Mouse (Mus musculus) midbrain, postnatal 0 days (tissue): ENCODE results near the gene Vps39. TPM values are rescaled to one million over a fixed set of nuclear protein-coding genes. Genes with fewer than 3 reads are reported as not detected.

Experiments used
- ATAC-seq: fragments of 200-750 bp; cut with Nextera tagmentation; 2 replicates; pipeline ENCODE4 v1.8.0; 2017; ENCODE audit warnings: moderate number of reproducible peaks, mild to moderate bottlenecking, moderate TSS enrichment, moderate library complexity; ENCODE audit not compliant: low FRiP score
- DNase-seq: peaks from one replicate; pipeline ENCODE4 v3.0.0-alpha.2; 2015; ENCODE audit warnings: low spot score
- H3K27ac ChIP-seq: fragments of 300-500 bp; sonication (generic); 2 replicates; pipeline ENCODE4 v1.5.1; 2014; ENCODE audit warnings: low read depth, mild to moderate bottlenecking, low read length, mixed read lengths
- H3K27me3 ChIP-seq: fragments of 300-500 bp; sonication (generic); 2 replicates; pipeline ENCODE4 v1.6.1; 2014; ENCODE audit warnings: low read length, control low read depth, mixed read lengths; ENCODE audit not compliant: insufficient read depth
- H3K36me3 ChIP-seq: fragments of 300-500 bp; sonication (generic); 2 replicates; pipeline ENCODE4 v1.6.1; 2014; ENCODE audit warnings: low read length, control low read depth, mixed read lengths; ENCODE audit not compliant: insufficient read depth
- H3K4me1 ChIP-seq: fragments of 300-500 bp; sonication (generic); 2 replicates; pipeline ENCODE4 v1.6.1; 2014; ENCODE audit warnings: mild to moderate bottlenecking, control low read depth, antibody characterized with exemption, low read length, mixed read lengths; ENCODE audit not compliant: insufficient read depth
- H3K4me2 ChIP-seq: fragments of 300-500 bp; sonication (generic); 2 replicates; pipeline ENCODE4 v1.6.1; 2014; ENCODE audit warnings: low read depth, mild to moderate bottlenecking, low read length, mixed read lengths; ENCODE audit not compliant: poor library complexity, severe bottlenecking
- H3K4me3 ChIP-seq: fragments of 300-500 bp; sonication (generic); 2 replicates; pipeline ENCODE4 v1.5.1; 2014; ENCODE audit warnings: low read depth, mild to moderate bottlenecking, low read length, moderate library complexity
- H3K9ac ChIP-seq: fragments of 300-500 bp; sonication (generic); replicated peaks from 2 replicates; pipeline ENCODE4 v1.6.1; 2014; ENCODE audit warnings: mild to moderate bottlenecking, low read length, moderate library complexity, mixed read lengths; ENCODE audit not compliant: poor library complexity, severe bottlenecking
- H3K9me3 ChIP-seq: fragments of 300-500 bp; sonication (generic); 2 replicates; pipeline ENCODE4 v1.6.1; 2016; ENCODE audit warnings: low read length, control low read depth
- CTCF ChIP-seq: IDR thresholded peaks from 2 replicates; pipeline ENCODE4 v1.5.1; 2016; ENCODE audit warnings: antibody characterized with exemption, mild to moderate bottlenecking
- WGBS: fragments of 180-500 bp; shearing (Covaris S2); extraction: QIAGEN DNeasy Blood & Tissue Kit; methylation state at CpG from one replicate; pipeline ENCODE4 v1.1.7; 2014; 5-methylcytosine and 5-hydroxymethylcytosine counted together
- polyA plus RNA-seq: library from polyadenylated mRNA; unstranded; fragments of >200 nt; fragmentation: Nextera tagmentation; extraction: Ambion mirVana; gene quantifications from 2 replicates; pipeline ENCODE4 v1.2.1, GENCODE M21; 2015
- total RNA-seq: library from RNA; depleted of rRNA; stranded (reverse); fragments of >200 nt; gene quantifications from 2 replicates; pipeline ENCODE4 v1.2.3, GENCODE M21; 2014; rRNA removed

The Vps39 gene
- 47.8 and 55.7 TPM in 2 replicates for total RNA-seq
- 37.1 and 37.5 TPM in 2 replicates for polyA plus RNA-seq

GRCm38 (mm10) chr2:120352682-120353646, at the start of gene Vps39:
Gene Vps39 (minus strand): TSS chr2:120353137.
- peak within 1 kb of the TSS; percentile 63 for H3K27ac ChIP-seq
- H3K4me2 ChIP-seq = peak within 1 kb of the TSS; percentile 68
- no peaks in the 10 kb centered on the region for H3K9me3 ChIP-seq
- no peaks in the 10 kb centered on the region for H3K27me3 ChIP-seq
- TF ChIP-seq CTCF = peak; percentile 33
- peak within 1 kb of the TSS; percentile 94 for H3K4me3 ChIP-seq
- peaks cover 10% of the 10 kb centered on the region for H3K4me1 ChIP-seq
- H3K9ac ChIP-seq = peak within 1 kb of the TSS; percentile 95
- DNase-seq (peak; percentile 93), ATAC-seq (peak; percentile 98)
- 12% methylated on average over 44 of the region's 44 CpGs for WGBS
- H3K36me3 ChIP-seq = peaks cover 21% of the 10 kb centered on the region

DNA sequence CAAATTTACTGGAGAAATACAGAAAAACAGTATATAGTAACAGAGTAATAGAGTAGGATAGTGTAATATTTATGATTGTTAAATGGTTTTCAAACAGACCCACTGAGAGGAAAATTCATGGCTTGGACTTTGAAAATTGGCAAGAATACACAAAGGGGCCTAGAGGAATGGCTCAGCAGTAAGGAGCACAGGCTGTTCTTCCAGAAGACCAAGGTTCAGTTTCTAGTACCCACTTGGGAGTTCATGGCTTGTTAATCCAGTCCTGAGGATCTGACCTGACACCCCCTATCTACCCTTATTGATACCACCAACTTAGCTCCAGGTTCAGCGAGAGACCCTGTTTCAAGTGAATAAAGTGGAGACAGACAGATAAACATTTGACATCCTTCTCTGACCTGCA, 45.0 kb upstream of the Vps39 start:
- Histone ChIP-seq H3K27ac (no peak overlapping the region), H3K9ac (no peak overlapping the region), H3K9me3 (no peaks in the 10 kb centered on the region), H3K4me2 (no peak overlapping the region), H3K4me3 (no peak overlapping the region), H3K36me3 (peaks cover 18% of the 10 kb centered on the region), H3K27me3 (no peaks in the 10 kb centered on the region), H3K4me1 (peaks cover 3% of the 10 kb centered on the region; the same call in 1 of the 2 replicates)
- WGBS = 95% methylated on average over 1 of the region's 1 CpGs
- no peak for TF ChIP-seq CTCF
- DNase-seq (no peak), ATAC-seq (no peak)

DNA sequence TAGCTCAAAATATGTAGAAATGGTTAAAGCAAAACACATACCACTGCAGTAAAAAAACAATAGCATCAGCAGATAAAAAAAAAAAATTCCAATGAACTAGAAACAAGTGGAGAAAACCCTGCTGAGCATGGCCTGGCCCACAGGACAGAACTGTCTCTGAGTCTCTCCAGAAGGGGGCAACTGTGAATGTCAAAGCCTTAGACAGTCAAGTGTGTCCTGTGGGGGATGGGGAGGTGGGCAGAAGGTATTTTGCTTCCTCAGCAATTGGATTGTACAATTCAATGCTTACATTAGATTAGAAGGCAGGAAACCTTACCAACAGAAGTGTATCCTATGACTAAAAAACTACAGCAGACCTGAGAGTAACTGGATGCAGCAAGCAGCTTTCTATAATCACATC, 39.5 kb upstream of the Vps39 start:
- H3K9me3 ChIP-seq = no peaks in the 10 kb centered on the region
- no peaks in the 10 kb centered on the region for H3K4me1 ChIP-seq
- no peak overlapping the region for H3K4me3 ChIP-seq
- no peak overlapping the region for H3K4me2 ChIP-seq
- H3K27me3 ChIP-seq = no peaks in the 10 kb centered on the region
- H3K36me3 ChIP-seq = peaks cover 49% of the 10 kb centered on the region
- no peak overlapping the region for H3K27ac ChIP-seq
- H3K9ac ChIP-seq = no peak overlapping the region
- TF ChIP-seq CTCF = no peak
- DNase-seq = no peak
- ATAC-seq = no peak

- Histone ChIP-seq H3K36me3 (peaks cover 41% of the 10 kb centered on the region), H3K27ac (no peak overlapping the region), H3K27me3 (no peaks in the 10 kb centered on the region), H3K9me3 (no peaks in the 10 kb centered on the region), H3K4me2 (no peak overlapping the region), H3K9ac (no peak overlapping the region), H3K4me1 (no peaks in the 10 kb centered on the region), H3K4me3 (no peak overlapping the region)
- WGBS = 98% methylated on average over 1 of the region's 1 CpGs
- DNase-seq (no peak), ATAC-seq (no peak)
- no peak for TF ChIP-seq CTCF
Observed at GRCm38 (mm10) chr2:120390934-120391333, 38.0 kb upstream of the Vps39 start.

DNA sequence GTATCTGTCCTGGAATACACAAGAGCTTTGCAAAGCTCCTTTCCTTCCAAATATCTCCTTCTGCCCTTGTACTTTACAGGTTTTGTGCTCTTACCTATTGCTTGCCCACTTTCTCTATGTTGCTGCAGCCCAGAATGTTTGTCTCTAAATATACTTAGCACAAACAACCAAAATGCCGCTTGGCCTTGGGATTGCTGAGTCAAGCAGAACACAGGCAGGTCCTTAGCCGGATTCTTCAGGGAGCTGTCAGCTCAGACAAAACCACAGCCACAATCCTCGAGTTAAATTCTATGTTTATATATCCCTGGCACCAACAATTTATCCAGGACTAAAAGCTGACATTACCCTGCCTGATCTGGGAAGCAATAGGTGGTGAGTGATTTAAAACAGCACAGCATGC, 36.4 kb upstream of the Vps39 start:
- Histone ChIP-seq H3K9me3 (no peaks in the 10 kb centered on the region), H3K36me3 (peaks cover 42% of the 10 kb centered on the region), H3K4me1 (no peaks in the 10 kb centered on the region), H3K27me3 (no peaks in the 10 kb centered on the region), H3K4me3 (no peak overlapping the region), H3K9ac (no peak overlapping the region), H3K27ac (no peak overlapping the region), H3K4me2 (no peak overlapping the region)
- ATAC-seq (no peak), DNase-seq (no peak)
- 94% methylated on average over 3 of the region's 3 CpGs for WGBS
- TF ChIP-seq CTCF = no peak

- no peaks in the 10 kb centered on the region for H3K27me3 ChIP-seq
- no peak overlapping the region for H3K27ac ChIP-seq
- ATAC-seq (no peak), DNase-seq (no peak)
- no peak overlapping the region for H3K9ac ChIP-seq
- H3K4me3 ChIP-seq = no peak overlapping the region
- no peak overlapping the region for H3K4me2 ChIP-seq
- no peak for TF ChIP-seq CTCF
- WGBS = 98% methylated on average over 1 of the region's 1 CpGs
- no peaks in the 10 kb centered on the region for H3K4me1 ChIP-seq
- no peaks in the 10 kb centered on the region for H3K9me3 ChIP-seq
- H3K36me3 ChIP-seq = peaks cover 40% of the 10 kb centered on the region
Observed at GRCm38 (mm10) chr2:120387291-120387690, 34.4 kb upstream of the Vps39 start.
